Mouse (Mus musculus) mammary gland, adult 2 months (tissue): Measurements from ENCODE around the gene Ipo9. TPM values are rescaled to one million over a fixed set of nuclear protein-coding genes. Genes with fewer than 3 reads are reported as not detected.

Experiments used
- polyA plus RNA-seq: library from polyadenylated mRNA; depleted of rRNA; stranded (reverse); fragments of >200 nt; gene quantifications from 2 replicates; pipeline ENCODE4 v1.2.3, GENCODE M21; 2012; ENCODE audit warnings: low replicate concordance; rRNA removed

Gene Ipo9
- 109 and 182 TPM in 2 replicates for polyA plus RNA-seq

GRCm38 (mm10) chr1:135429901-135430668 lies at the start of gene Ipo9:
TSS of gene Ipo9 (minus strand) at chr1:135430499.

GRCm38 (mm10) chr1:135374868-135375581 lies 55.3 kb downstream of the Ipo9 start, which contains the start of gene Shisa4:
TSS of gene Shisa4 (minus strand) at chr1:135375237.

Other genes starting within 250 kb of the Ipo9 start
- gene Elf3, start 171.9 kb downstream of the Ipo9 start, polyA plus RNA-seq: 12.2 and 13.0 TPM in 2 replicates
- 30.6 and 39.7 TPM in 2 replicates for gene Rnpep, start 146.4 kb downstream of the Ipo9 start, polyA plus RNA-seq
- gene Timm17a, start 116.7 kb downstream of the Ipo9 start, polyA plus RNA-seq: 41.8 and 108 TPM in 2 replicates
- 6.0 and 14.6 TPM in 2 replicates for gene Lmod1, start 105.7 kb downstream of the Ipo9 start, polyA plus RNA-seq
- 16.4 and 81.4 TPM in 2 replicates for gene Shisa4, start 55.3 kb downstream of the Ipo9 start, polyA plus RNA-seq
- gene Nav1, start 176.8 kb upstream of the Ipo9 start, polyA plus RNA-seq: 26.2 and 30.9 TPM in 2 replicates